Mouse (Mus musculus): Measurements from ENCODE around the gene Rab3a. TPM values are rescaled to one million over a fixed set of nuclear protein-coding genes. Genes with fewer than 3 reads are reported as not detected.

The Rab3a gene
- polyA plus RNA-seq, 1 experiment = 56.3 TPM

- no peak for DNase-seq (ENCODE audit: low read depth)
Observed at GRCm38 (mm10) chr8:70758616-70759561, 4.4 kb downstream of the Rab3a start.

DNA sequence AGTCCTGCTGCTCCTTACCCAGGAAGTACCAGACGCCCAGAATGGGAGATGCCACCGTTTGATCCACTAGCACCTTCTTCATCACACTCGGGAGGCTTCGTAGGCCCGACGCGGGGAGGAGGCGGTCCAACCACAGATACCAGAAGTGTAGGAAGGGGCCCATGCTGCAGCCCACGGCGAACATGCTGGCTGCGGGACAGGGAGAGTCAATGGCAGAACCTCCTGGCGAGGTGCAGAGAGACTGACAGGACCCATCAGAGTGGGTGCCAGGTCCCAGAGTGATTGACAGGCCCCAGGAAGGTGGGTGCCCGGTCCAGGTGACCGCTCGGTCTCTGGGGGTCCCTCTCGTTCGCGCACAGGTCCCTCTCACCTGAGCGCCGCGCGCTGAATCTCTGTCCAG is 5.9 kb downstream of the Rab3a start:
- DNase-seq (ENCODE audit: low read depth) = no peak

DNA sequence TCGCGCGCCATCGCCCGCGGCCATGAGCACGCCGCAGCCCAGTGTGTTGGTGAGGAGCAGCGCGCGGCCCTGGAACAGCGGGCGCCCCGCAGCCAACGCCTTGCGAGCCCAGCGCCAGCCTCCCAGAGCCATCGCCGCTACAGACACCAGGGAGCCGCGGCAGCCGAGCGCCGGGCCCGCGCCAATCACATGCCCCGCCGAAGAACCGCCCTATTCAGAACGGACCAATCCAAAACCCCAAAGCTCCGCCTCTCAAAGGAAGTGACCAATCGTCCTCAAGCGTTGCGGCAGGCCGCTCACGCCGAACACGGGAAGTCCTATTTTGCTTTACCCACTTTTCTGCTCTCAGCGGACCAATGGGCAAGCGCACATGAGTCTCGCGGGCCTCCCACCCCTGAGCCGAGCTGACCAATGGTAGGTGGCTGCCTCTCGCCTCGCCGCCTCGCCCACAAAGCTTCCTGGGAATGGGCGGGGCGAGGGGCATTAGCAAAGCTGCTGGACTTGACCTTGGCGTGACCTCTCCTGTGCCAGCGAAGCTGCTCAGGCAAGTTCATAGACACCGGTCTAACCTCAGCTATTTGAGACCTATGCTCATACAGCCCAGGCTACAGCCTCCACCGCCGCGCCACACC is 6.4 kb downstream of the Rab3a start, which contains the start of gene Mpv17l2:
TSS of gene Mpv17l2 (minus strand) at position 172 of the 632 bp plus-strand sequence.
- no peak for DNase-seq (ENCODE audit: low read depth)

DNA sequence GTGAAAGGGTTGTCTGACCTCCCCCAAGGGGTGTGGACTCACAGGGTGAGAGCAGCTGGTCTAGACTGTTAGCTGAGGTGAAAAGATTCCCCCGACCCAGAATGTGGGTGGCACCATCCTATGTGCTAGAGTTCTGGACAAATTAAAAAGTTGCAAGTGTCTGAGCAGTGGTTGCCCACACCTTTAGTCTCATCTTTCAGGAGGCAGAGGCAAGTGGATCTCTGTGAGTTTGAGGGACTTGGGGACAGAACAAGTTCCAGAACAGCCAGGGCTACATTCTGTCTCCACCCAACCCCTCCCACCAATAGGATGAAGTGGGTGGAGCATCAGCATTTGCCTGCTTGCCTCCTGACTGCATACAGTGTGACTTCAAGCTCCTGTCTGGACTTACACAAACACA is 7.6 kb downstream of the Rab3a start:
- no peak for DNase-seq (ENCODE audit: low read depth)

DNA sequence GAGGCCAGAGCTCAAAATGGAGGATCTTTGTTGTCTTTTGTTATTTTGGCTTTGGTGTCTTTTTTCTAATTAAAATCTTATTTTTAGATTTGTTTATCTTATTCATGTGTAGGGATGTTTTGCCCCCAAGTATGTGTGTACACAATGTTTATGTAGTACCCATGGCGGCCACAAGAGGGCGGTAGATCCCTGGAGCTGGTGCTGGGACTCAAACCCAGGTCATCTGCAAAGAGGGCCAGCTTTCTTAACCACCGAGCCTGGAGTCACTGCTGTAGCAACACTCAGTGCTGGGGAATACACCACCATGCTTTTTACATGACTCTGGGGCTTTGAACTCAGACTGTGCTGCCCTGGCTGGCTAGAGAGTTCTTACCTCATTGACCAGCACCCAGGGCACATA is 8.9 kb downstream of the Rab3a start:
- no peak for DNase-seq (ENCODE audit: low read depth)

GRCm38 (mm10) chr8:70764026-70764425 is 9.5 kb downstream of the Rab3a start:
- DNase-seq (ENCODE audit: low read depth) = no peak

DNA sequence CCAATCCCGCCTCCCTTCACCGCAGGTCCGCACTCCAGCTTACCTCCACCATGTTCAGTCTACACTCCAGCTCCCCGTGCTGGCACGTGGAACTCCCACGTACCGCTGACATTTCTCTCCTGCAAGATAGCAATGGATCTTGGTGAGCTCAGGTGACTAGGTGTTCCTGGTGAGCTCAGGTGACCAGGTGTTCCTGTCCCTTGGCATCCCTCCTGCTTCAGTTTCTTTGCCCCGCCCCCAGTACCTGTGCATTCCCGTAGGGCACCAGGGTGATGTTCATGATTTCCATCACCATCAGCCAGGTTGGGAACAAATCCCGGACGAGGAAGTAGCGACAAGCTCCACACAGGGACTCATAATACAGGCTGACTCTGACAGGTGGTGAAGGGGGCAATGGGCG is 10.2 kb downstream of the Rab3a start:
- DNase-seq (ENCODE audit: low read depth) = no peak

GRCm38 (mm10) chr8:70765329-70765728 is 10.8 kb downstream of the Rab3a start:
- DNase-seq (ENCODE audit: low read depth) = no peak

DNA sequence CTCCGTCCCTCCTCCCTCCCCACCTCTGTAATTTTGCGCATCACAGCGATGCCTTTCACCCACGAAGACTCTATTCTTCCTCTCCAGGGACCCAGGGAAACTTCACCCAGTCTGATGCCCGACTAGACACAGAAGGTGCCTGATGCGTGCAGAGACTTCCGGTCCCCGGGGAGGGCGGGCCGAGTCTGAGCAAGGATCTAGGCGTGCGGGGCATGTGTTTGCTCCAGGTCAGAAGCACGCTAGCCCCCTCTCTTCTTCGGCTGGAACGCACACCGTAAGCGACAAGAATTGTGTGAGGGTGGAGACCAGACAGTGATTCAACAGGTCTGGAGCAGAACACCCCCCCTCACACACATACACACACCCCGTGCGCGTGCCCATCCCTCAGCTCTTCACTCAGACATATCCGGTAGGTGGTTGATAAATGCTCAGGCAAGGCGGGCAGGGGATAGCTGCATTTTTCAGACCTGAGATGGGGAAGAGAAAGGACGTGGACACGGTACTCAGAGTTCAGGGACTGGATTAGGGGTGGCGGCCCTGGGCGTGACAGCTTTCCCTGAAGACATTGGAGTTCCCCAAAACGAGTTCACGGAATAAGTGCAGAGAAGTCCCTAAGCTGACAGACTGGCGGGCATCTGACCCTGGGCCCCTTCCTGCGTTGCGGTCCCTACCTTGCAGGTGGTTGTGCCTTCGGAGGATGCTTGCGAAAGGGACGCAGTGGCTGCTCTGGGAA is 11.5 kb downstream of the Rab3a start:
- no peak for DNase-seq (ENCODE audit: low read depth)

DNA sequence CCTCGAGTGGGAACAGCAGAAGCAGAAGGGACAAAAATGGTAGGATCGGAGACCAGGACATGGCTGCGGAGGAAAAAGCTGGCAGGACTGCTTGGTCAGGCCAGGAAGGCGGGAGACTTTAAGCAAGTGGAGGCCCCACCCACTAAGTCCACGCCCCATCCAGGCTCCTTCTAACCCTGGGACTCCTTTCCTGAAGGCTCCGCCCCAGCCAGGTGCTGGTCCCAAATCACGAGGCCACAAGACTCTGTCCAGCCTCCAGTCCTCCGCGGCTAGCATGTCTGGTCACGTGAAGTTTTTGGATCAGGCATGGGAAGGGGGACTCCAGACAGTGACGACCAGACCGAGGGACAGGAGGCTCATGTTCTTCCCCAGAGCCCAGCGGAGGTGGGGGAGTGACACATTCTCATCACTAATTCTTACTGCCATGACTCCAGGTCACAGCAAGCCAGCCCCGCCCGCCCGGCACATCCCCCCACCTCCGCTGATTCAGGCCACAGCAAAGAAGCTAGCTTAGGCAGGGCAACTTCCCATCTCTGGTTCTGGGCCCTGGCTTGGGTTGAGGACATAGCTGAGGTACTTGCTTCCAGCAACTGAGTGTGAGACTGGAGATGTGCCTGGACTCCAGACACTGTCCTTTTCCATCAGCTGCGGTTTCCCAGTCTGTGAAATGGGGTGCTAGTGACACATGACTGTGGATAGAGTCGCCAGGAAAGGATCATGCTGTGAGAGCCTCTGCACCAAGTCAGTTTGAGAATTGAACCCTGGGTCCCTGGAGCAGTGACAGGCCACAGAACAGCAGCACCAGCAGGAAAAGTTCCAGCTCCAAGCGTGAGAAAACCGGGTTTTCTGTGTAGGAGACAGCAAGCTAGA is 12.3 kb downstream of the Rab3a start:
- no peak for DNase-seq (ENCODE audit: low read depth)

- no peak for DNase-seq (ENCODE audit: low read depth)
Observed at GRCm38 (mm10) chr8:70767503-70767902, 13.0 kb downstream of the Rab3a start.

- no peak for DNase-seq (ENCODE audit: low read depth)
Observed at GRCm38 (mm10) chr8:70768231-70768776, 13.8 kb downstream of the Rab3a start.

GRCm38 (mm10) chr8:70768956-70769355 is 14.5 kb downstream of the Rab3a start:
- no peak for DNase-seq (ENCODE audit: low read depth)

DNA sequence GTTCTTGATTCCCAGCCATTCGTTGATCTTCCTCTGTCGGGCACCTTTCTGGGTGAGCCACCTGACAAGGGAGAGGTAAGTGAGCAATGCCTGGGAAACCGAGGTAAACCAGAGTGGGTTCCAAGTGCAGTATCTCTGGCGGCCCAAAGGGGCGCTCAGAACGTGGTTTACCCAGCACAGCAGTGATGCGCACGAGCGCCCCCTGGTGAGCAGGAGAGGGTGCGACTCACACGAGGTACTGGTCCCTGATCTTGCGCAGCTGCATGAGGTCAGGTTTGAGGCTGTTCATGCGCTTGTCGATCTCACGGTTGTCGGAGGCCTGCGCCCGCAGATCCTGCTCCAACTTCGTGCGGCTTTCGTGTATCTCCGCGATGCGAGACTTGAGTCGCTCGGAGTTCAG is 14.9 kb downstream of the Rab3a start:
- no peak for DNase-seq (ENCODE audit: low read depth)

- DNase-seq (ENCODE audit: low read depth) = no peak
Observed at GRCm38 (mm10) chr8:70769858-70770257, 15.4 kb downstream of the Rab3a start.

DNA sequence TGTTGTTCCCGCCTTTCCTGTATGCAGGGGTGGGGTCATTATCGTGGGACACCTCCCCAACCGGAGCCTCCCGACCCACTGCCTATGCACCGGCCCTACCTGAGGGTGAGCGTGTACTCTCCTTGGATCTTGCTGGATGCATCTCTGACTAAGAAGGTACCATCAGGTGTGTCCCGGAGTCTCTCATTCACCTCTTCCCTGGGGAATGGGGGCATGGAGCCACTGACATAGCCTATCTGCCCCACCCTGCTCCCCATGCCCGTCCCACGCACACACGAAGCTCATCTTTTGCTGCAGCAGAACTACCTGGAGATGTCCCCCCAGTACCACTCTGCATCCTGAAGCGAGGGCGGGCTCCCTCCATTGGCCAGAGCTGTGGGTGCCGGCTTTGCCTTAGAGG is 16.3 kb downstream of the Rab3a start:
- no peak for DNase-seq (ENCODE audit: low read depth)

DNA sequence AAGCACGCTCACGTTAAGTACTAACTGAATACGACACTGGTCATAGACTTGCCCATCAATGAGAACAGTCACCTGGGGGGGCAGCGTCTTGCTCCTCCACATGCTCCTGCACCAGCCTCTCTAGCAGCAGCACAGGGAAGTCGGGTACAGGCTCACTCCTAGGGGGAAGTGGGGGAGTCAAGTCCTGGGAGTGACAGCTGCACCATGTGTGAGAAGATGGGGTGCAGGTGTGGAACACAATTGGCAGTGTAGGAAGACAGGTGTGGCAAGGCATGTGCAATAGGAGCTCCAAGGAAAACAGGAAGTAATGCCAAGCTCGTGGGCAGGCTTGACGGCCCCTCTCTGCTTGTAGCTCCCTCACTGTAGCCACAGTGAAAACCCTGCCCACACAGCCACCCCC is 16.7 kb downstream of the Rab3a start:
- no peak for DNase-seq (ENCODE audit: low read depth)

- DNase-seq (ENCODE audit: low read depth) = no peak
Observed at GRCm38 (mm10) chr8:70772075-70772474, 17.6 kb downstream of the Rab3a start.

DNA sequence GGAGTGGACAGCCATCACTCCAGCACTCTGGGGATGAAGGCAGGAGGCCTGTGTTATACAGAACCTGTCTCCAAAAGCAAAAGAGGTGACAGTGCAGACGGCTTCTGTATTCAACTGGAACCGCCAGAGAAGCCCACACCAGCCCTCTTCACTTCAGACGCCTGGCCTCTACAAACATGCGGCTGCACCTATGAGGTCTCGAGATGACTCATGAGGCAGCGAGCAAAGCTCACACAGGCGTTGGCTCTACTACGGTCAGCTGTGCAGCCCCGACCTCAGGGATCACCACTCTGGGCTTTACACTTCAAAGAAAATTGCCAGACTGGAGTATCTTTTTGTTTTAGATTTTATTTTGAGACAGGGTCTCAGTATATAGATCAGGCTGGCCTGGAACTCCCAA is 18.4 kb downstream of the Rab3a start:
- DNase-seq (ENCODE audit: low read depth) = no peak

DNA sequence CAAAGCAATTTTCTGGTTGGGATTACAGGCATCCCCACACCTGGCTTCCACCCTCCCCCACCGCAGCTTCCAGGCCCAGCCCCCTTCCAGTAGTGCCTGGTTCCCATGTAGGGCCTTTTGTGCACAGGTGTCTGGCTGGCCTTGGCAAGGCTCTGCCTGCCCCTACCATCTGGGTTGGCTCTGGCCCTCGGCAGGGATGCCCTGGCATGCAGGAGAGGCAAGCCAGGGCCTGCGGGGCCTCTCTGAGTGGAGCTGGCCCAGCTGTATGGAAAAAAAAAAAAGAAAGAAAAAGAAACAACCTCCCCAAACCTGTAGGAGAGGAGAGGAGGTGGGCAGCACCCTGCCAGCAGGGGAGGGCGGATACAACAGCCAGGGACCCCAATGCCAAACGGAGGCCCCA is 18.9 kb downstream of the Rab3a start:
- no peak for DNase-seq (ENCODE audit: low read depth)

- DNase-seq (ENCODE audit: low read depth) = no peak
Observed at GRCm38 (mm10) chr8:70773833-70774232, 19.4 kb downstream of the Rab3a start.

Data from gonadal fat pad, adult 2 months (tissue).